Mouse (Mus musculus): Measurements from ENCODE around the gene Pla2g4f. TPM values are rescaled to one million over a fixed set of nuclear protein-coding genes. Genes with fewer than 3 reads are reported as not detected.

Gene Pla2g4f
- not detected for polyA plus RNA-seq (2014; fragmentation: Illumina TruSeq; extraction: RNeasy Lipid Tissue Mini Kit (QIAGEN cat#74804); ENCODE audit: low replicate concordance)

GRCm38 (mm10) chr2:120313976-120314375 is at the start of gene Pla2g4f:
Gene Pla2g4f, minus strand, starts transcription at chr2:120314165.

GRCm38 (mm10) chr2:120352682-120353646 is 39.0 kb upstream of the Pla2g4f start, which contains the start of gene Vps39:
Gene Vps39, minus strand, starts transcription at chr2:120353137.

GRCm38 (mm10) chr2:120288995-120289394 is 25.0 kb downstream of the Pla2g4f start, which contains the start of gene Pla2g4d:
Gene Pla2g4d, minus strand, starts transcription at chr2:120289197.

Other genes starting within 250 kb of the Pla2g4f start
- gene Ehd4, start 159.6 kb downstream of the Pla2g4f start, polyA plus RNA-seq (2014; fragmentation: Illumina TruSeq; extraction: RNeasy Lipid Tissue Mini Kit (QIAGEN cat#74804); ENCODE audit: low replicate concordance): 19.8 TPM
- gene Pla2g4e, start 68.8 kb downstream of the Pla2g4f start, polyA plus RNA-seq (2014; fragmentation: Illumina TruSeq; extraction: RNeasy Lipid Tissue Mini Kit (QIAGEN cat#74804); ENCODE audit: low replicate concordance): not detected
- not detected for gene Pla2g4d, start 25.0 kb downstream of the Pla2g4f start, polyA plus RNA-seq (2014; fragmentation: Illumina TruSeq; extraction: RNeasy Lipid Tissue Mini Kit (QIAGEN cat#74804); ENCODE audit: low replicate concordance)
- gene Vps39, start 39.0 kb upstream of the Pla2g4f start, polyA plus RNA-seq (2014; fragmentation: Illumina TruSeq; extraction: RNeasy Lipid Tissue Mini Kit (QIAGEN cat#74804); ENCODE audit: low replicate concordance): 18.8 TPM
- gene Ganc, start 89.7 kb upstream of the Pla2g4f start, polyA plus RNA-seq (2014; fragmentation: Illumina TruSeq; extraction: RNeasy Lipid Tissue Mini Kit (QIAGEN cat#74804); ENCODE audit: low replicate concordance): 55.0 TPM
- 65.8 TPM for gene Tmem87a, start 89.9 kb upstream of the Pla2g4f start, polyA plus RNA-seq (2014; fragmentation: Illumina TruSeq; extraction: RNeasy Lipid Tissue Mini Kit (QIAGEN cat#74804); ENCODE audit: low replicate concordance)
- 2.0 TPM for gene Capn3, start 141.9 kb upstream of the Pla2g4f start, polyA plus RNA-seq (2014; fragmentation: Illumina TruSeq; extraction: RNeasy Lipid Tissue Mini Kit (QIAGEN cat#74804); ENCODE audit: low replicate concordance)
- gene Zfp106, start 249.7 kb upstream of the Pla2g4f start, polyA plus RNA-seq (2014; fragmentation: Illumina TruSeq; extraction: RNeasy Lipid Tissue Mini Kit (QIAGEN cat#74804); ENCODE audit: low replicate concordance): 58.1 TPM